Mouse (Mus musculus): ENCODE results near the gene Bcl9l. TPM values are rescaled to one million over a fixed set of nuclear protein-coding genes. Genes with fewer than 3 reads are reported as not detected.
"Not testable (repeated sequence)": the region's sequence is repeated elsewhere in the genome, so short reads cannot be mapped to it uniquely, and the experiment has no call there.

Bcl9l gene
- polyA plus RNA-seq (2016; fragmentation: Nextera tagmentation; extraction: Ambion mirVana) = 11.3 and 12.3 TPM in 2 replicates

DNA sequence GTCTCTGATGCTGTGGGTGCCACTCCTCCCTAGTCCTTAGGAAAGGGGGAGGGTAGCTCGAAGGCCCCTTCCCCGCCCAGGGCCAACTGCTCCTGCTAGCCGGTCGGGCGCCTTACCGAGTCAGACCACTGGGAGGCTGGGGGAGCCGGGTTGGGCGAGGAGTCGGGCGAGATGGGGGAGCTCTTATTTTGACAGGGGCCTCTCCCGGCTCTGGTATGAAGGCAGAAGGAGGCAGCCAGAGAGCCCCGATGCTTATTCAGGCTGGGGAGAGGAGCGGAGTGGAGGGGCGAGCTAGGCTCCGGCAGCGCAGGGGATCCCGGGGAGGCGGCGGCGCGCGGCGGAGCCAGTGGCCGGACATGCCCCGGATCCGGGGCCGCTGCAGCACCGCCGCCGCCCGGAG lies at the start of gene Bcl9l:
TSS of gene Bcl9l (plus strand) at position 274 of the 400 bp plus-strand sequence.
- 0% methylated on average over 31 of the region's 31 CpGs for WGBS
- H3K9ac ChIP-seq = peak within 1 kb of the TSS; percentile 98
- no peaks in the 10 kb centered on the region for H3K27me3 ChIP-seq (replicated peaks)
- peak; percentile 36 for ATAC-seq (ENCODE audit: insufficient number of reproducible peaks, low FRiP score)
- H3K9me3 ChIP-seq (replicated peaks) = no peaks in the 10 kb centered on the region
- peak within 1 kb of the TSS; percentile 97 for H3K4me3 ChIP-seq
- peak within 1 kb of the TSS; percentile 94 for H3K4me2 ChIP-seq
- H3K27ac ChIP-seq (ENCODE audit: poor library complexity, severe bottlenecking) = peak within 1 kb of the TSS; percentile 95
- H3K4me1 ChIP-seq (replicated peaks) = peaks cover 45% of the 10 kb centered on the region
- H3K36me3 ChIP-seq = no peaks in the 10 kb centered on the region

DNA sequence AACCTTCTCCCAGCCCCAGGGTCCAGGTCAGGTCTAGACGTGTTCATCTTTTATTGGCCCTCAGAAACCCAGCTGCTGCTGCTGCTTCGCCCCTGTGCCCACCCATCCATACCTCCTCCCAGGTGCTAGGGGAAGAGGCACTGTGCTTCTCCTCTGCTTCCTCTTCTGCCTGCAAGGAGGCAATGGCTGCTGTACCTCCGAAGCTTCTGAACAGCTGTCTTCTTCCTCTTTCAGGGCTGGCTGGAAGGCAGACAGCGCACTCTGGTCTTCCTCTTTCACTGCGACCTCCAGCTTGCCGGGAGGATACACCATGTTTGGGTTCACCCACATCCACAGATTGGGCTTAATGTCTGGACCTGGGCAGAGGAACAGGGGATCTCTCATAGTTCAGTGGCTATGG lies 46.9 kb upstream of the Bcl9l start:
- no peak for ATAC-seq (ENCODE audit: insufficient number of reproducible peaks, low FRiP score)
- Histone ChIP-seq H3K9ac (no peak overlapping the region), H3K27ac (ENCODE audit: poor library complexity, severe bottlenecking) (no peak overlapping the region), H3K4me3 (no peak overlapping the region), H3K9me3 (replicated peaks) (no peaks in the 10 kb centered on the region), H3K27me3 (replicated peaks) (peaks cover 9% of the 10 kb centered on the region; the same call in 1 of the 2 replicates), H3K4me1 (replicated peaks) (no peaks in the 10 kb centered on the region), H3K4me2 (no peak overlapping the region), H3K36me3 (no peaks in the 10 kb centered on the region)
- WGBS = 76% methylated on average over 6 of the region's 6 CpGs

DNA sequence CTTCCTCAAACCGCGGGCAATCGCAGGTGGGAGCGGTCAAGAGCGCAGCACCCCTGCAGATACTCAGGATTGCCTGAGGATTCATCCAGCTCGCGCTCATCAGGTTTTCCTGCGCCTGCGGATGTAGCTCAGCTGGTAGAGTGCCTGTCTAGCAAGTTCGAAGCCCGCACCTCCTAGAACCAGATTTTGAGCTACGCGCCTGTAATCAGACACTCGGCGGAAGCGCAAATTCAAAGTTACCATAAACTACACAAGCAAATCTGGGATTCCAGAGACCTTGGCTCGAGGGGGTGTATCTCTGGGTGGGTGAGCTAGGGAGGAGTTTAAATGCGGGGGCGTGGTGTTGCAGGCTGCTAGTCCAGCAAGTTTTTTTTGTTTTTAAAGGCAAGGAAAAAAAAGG lies 41.7 kb upstream of the Bcl9l start, which contains the start of gene Foxr1:
TSS of gene Foxr1 (minus strand) at position 176 of the 400 bp plus-strand sequence.
- no peak within 1 kb of the TSS for H3K9ac ChIP-seq
- H3K27ac ChIP-seq (ENCODE audit: poor library complexity, severe bottlenecking) = no peak within 1 kb of the TSS
- H3K9me3 ChIP-seq (replicated peaks) = no peaks in the 10 kb centered on the region
- no peak for ATAC-seq (ENCODE audit: insufficient number of reproducible peaks, low FRiP score)
- peaks cover 6% of the 10 kb centered on the region; the same call in 1 of the 2 replicates for H3K27me3 ChIP-seq (replicated peaks)
- no peaks in the 10 kb centered on the region for H3K4me1 ChIP-seq (replicated peaks)
- H3K4me2 ChIP-seq = no peak within 1 kb of the TSS
- no peak within 1 kb of the TSS for H3K4me3 ChIP-seq
- 54% methylated on average over 19 of the region's 19 CpGs for WGBS
- no peaks in the 10 kb centered on the region for H3K36me3 ChIP-seq

DNA sequence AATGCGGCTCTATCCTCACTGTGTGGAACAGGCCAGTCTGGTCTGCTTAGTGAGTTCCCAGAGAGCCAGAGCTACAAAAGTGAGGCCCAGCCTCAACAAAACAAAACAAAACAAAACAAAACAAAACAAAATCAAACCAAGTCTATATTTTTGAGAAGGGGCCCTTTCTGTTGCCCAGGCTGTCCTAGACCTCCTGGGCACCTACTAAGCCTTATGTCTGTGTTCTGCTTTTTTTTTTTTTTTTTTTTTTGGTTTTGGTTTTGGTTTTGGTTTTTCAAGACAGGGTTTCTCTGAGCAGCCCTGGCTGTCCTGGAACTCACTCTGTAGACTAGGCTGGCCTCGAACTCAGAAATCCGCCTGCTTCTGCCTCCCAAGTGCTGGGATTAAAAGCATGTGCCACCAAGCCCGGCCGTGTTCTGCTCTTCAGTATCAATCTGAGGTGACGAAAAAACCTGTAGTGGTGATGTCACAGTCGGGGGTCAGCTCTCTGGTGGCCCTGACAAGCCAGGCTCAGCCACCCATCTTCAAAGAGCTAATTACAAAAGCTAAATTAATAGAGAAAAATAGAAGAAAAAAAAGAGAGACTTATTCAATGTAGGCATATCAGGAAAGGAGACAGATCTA lies 38.1 kb upstream of the Bcl9l start:
- not testable (repeated sequence) for H3K4me3 ChIP-seq; H3K9ac ChIP-seq; H3K27ac ChIP-seq (ENCODE audit: poor library complexity, severe bottlenecking); H3K9me3 ChIP-seq (replicated peaks); H3K36me3 ChIP-seq; H3K4me1 ChIP-seq (replicated peaks); H3K27me3 ChIP-seq (replicated peaks); H3K4me2 ChIP-seq; ATAC-seq (ENCODE audit: insufficient number of reproducible peaks, low FRiP score)
- WGBS = 78% methylated on average over 7 of the region's 7 CpGs

DNA sequence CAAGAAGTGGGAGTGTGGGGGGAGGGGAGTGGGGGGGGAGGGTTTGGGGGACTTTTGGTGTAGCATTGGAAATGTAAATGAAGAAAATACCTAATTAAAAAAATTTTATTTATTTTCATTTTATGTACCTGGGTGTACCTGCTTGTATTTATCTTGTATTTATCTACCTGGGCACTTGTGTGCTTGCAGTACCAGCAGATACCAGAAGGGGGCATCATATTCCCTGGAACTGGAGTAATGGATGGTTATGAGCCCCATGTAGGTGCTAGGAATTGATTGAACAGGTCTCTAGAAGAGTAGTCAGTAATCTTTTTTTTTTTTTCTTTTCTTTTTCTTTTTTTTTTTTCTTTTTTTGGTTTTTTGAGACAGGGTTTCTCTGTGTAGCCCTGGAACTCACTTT lies 32.2 kb upstream of the Bcl9l start:
- Histone ChIP-seq H3K9ac (no peak overlapping the region), H3K9me3 (replicated peaks) (no peaks in the 10 kb centered on the region), H3K4me2 (no peak overlapping the region), H3K36me3 (no peaks in the 10 kb centered on the region), H3K4me3 (no peak overlapping the region), H3K27ac (ENCODE audit: poor library complexity, severe bottlenecking) (no peak overlapping the region), H3K27me3 (replicated peaks) (peaks cover 29% of the 10 kb centered on the region), H3K4me1 (replicated peaks) (peaks cover 5% of the 10 kb centered on the region; the same call in 1 of the 2 replicates)
- no peak for ATAC-seq (ENCODE audit: insufficient number of reproducible peaks, low FRiP score)

DNA sequence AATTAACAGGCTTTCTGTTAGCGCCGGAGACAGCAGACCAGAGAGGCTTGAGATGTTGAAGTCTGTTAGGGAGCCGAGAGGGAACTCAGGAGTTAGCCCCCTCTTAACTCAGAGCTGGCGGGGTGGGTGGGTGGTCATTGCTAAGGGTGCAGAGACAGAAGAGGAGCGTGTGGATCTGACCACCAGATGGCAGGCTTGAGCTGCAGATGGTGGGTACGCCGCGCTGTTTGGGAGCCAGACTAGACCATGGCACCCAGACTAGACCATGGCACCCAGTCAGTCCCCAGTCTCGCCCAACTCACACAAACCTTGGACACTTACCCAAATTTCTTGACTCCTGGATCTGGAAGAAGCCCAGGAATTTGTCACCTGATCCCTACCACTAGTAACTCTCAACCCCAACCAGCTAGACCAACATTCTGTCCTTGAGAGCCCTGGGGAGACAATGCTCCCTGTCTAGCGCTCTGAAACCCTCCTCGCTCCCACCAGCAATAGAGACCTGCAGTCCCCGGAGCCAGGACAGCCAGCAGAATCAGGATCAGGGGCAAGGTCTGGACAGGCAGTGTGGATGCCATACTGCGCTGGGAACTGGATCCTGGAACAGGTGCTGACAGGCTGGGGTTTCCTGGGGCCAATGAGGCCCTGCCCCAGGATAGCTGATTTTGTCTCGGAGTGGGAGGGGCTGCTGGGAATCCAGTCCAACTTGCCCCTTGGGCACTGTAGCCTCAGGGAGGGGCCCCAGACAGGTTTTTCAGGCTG lies 28.3 kb upstream of the Bcl9l start:
- no peaks in the 10 kb centered on the region for H3K9me3 ChIP-seq (replicated peaks)
- peaks cover 5% of the 10 kb centered on the region; the same call in 1 of the 2 replicates for H3K4me1 ChIP-seq (replicated peaks)
- H3K9ac ChIP-seq = no peak overlapping the region
- ATAC-seq (ENCODE audit: insufficient number of reproducible peaks, low FRiP score) = peak; percentile 73
- H3K27ac ChIP-seq (ENCODE audit: poor library complexity, severe bottlenecking) = no peak overlapping the region
- WGBS = 7% methylated on average over 14 of the region's 14 CpGs
- H3K4me2 ChIP-seq = peak overlapping the region; percentile 23
- peaks cover 58% of the 10 kb centered on the region for H3K27me3 ChIP-seq (replicated peaks)
- no peak overlapping the region for H3K4me3 ChIP-seq
- H3K36me3 ChIP-seq = no peaks in the 10 kb centered on the region

DNA sequence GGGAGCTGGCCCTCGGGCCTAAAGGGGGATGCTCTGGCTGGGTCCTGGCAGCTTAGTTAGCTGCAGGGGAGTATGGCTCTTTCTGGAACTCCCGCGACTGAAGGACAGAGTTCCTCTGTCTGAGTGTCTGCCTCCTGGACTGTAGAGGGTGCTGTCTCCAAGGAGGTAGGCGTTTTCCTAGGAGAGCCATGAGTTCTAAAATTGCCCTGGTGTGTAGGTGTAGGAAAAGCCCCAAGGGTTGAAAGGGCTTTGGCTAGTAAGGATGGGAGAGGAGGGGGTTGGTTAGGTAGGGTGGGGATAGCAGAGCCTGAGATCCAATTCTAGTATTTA lies 27.8 kb upstream of the Bcl9l start, which contains the start of gene Upk2:
TSS of gene Upk2 (minus strand) at position 86 of the 330 bp plus-strand sequence.
- Histone ChIP-seq H3K4me2 (peak within 1 kb of the TSS; percentile 23), H3K4me3 (no peak within 1 kb of the TSS), H3K9ac (no peak within 1 kb of the TSS), H3K4me1 (replicated peaks) (peaks cover 5% of the 10 kb centered on the region; the same call in 1 of the 2 replicates), H3K9me3 (replicated peaks) (no peaks in the 10 kb centered on the region), H3K36me3 (no peaks in the 10 kb centered on the region), H3K27ac (ENCODE audit: poor library complexity, severe bottlenecking) (no peak within 1 kb of the TSS), H3K27me3 (replicated peaks) (peaks cover 58% of the 10 kb centered on the region)
- 20% methylated on average over 4 of the region's 4 CpGs for WGBS
- ATAC-seq (ENCODE audit: insufficient number of reproducible peaks, low FRiP score) = no peak

DNA sequence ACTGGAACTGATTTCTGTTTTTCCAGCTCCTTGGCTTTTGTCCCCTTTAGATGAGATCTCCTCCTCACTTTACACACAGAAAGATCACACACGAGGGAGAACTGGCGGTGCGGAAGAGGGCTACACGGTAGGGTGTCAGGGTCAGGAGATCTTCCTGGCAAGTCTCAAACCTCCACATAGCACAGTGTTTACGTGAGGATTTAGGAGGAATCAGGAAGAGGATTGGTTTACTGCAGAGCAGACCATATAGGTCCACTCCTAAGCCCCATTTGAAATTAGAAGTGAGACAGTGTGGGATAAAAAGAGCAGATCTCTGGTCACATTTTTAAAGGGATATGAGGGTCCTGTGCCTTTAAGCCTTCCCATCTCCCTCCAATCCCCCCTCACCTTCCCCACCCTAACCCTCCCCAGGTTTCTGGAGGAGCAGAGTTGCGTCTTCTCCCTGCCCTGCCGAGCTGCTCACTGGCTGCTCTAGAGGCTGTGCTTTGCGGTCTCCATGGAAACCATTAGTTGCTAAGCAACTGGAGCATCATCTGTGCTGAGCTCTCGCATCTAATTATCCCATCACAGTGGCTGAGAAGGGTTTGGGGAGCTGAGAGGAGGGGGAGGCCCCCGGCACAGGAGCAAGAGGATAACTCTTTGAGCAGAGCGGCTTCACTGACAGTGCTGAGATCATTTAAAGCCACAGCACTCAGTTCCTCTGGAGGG lies 25.4 kb upstream of the Bcl9l start:
- no peak overlapping the region for H3K4me2 ChIP-seq
- WGBS = 11% methylated on average over 11 of the region's 11 CpGs
- H3K36me3 ChIP-seq = no peaks in the 10 kb centered on the region

DNA sequence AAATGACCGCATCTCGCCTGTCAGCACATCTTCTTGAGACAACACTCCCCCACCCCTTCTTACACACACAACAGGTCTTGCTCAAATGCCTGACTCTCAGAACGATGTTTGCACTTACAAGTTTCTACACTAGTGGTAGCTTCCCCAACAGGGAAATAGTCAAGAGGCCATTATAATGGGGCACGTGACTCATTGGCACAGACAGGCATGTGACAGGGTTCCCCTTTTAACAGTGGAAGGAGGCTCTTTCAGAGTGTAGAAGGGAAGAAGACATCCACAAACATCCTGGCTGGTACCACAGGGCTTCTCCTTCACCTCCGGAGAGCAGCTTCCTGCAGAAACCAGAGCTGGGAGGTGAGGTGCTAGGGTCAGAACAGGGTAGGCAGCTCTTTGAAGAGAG lies 20.7 kb upstream of the Bcl9l start:
- Histone ChIP-seq H3K27ac (ENCODE audit: poor library complexity, severe bottlenecking) (no peak overlapping the region), H3K4me3 (no peak overlapping the region), H3K9ac (no peak overlapping the region), H3K36me3 (no peaks in the 10 kb centered on the region), H3K27me3 (replicated peaks) (peaks cover 18% of the 10 kb centered on the region), H3K4me2 (no peak overlapping the region), H3K9me3 (replicated peaks) (no peaks in the 10 kb centered on the region), H3K4me1 (replicated peaks) (no peaks in the 10 kb centered on the region)
- 76% methylated on average over 5 of the region's 5 CpGs for WGBS
- no peak for ATAC-seq (ENCODE audit: insufficient number of reproducible peaks, low FRiP score)

More for the DNA sequence above, 25.4 kb upstream of the Bcl9l start:
- no peak for ATAC-seq (ENCODE audit: insufficient number of reproducible peaks, low FRiP score)
- Histone ChIP-seq H3K27ac (ENCODE audit: poor library complexity, severe bottlenecking) (no peak overlapping the region), H3K9ac (no peak overlapping the region), H3K4me1 (replicated peaks) (peaks cover 5% of the 10 kb centered on the region; the same call in 1 of the 2 replicates), H3K9me3 (replicated peaks) (no peaks in the 10 kb centered on the region), H3K27me3 (replicated peaks) (peaks cover 61% of the 10 kb centered on the region), H3K4me3 (no peak overlapping the region)

DNA sequence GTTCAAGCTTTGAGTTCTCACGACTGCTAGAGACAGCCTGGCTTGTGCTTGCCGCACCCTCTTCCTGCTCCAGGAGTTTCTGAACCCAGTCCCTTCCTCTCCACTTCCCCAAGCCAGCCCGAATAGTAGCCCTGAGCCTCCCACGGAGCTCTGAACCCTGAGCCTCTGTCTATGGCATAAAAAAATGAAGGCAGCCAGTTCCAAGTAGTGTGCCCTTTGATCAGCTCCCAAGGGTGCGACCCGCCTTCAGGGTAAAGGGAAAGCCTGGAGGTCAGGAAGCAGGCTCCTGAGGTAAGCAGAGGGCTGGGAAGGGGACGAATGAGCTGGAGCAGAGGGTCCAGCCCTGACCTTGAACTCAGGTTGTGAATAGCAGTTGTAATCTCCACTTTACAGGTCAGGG lies 14.4 kb upstream of the Bcl9l start:
- H3K4me3 ChIP-seq = no peak overlapping the region
- H3K27ac ChIP-seq (ENCODE audit: poor library complexity, severe bottlenecking) = no peak overlapping the region
- no peaks in the 10 kb centered on the region for H3K9me3 ChIP-seq (replicated peaks)
- no peaks in the 10 kb centered on the region for H3K4me1 ChIP-seq (replicated peaks)
- 53% methylated on average over 7 of the region's 7 CpGs for WGBS
- no peak for ATAC-seq (ENCODE audit: insufficient number of reproducible peaks, low FRiP score)
- no peaks in the 10 kb centered on the region for H3K36me3 ChIP-seq
- peaks cover 17% of the 10 kb centered on the region for H3K27me3 ChIP-seq (replicated peaks)
- no peak overlapping the region for H3K4me2 ChIP-seq
- H3K9ac ChIP-seq = no peak overlapping the region

DNA sequence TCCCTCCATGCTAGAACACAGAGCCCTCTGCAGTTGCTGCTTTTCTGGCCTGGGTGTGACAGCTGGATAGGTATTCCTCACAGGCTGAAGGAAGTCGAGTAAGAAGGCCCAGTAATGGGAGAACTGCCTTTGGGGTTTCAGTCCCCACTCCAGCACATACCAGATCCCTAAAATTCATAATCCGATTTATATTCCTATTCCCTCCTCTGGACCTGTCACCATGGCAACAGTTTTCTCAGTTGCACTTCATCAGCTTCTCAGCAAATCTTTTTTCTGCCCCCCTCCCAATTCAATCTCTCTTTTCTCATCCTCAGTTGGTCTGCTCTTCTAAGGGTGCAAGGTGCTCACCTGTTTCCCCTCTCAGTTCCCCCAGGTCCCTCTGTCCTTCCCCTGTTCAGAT lies 13.8 kb upstream of the Bcl9l start:
- peaks cover 17% of the 10 kb centered on the region for H3K27me3 ChIP-seq (replicated peaks)
- no peaks in the 10 kb centered on the region for H3K9me3 ChIP-seq (replicated peaks)
- no peak overlapping the region for H3K4me2 ChIP-seq
- H3K4me3 ChIP-seq = no peak overlapping the region
- no peaks in the 10 kb centered on the region for H3K36me3 ChIP-seq
- ATAC-seq (ENCODE audit: insufficient number of reproducible peaks, low FRiP score) = no peak
- H3K4me1 ChIP-seq (replicated peaks) = no peaks in the 10 kb centered on the region
- H3K9ac ChIP-seq = no peak overlapping the region
- no peak overlapping the region for H3K27ac ChIP-seq (ENCODE audit: poor library complexity, severe bottlenecking)
- WGBS = 55% methylated on average over 2 of the region's 2 CpGs
